Mouse (Mus musculus) embryo, embryonic 11.5 days (tissue): Measurements from ENCODE around the gene Nemp1.
A peak's percentile ranks its signal among the peaks of the same experiment; 100 is the strongest.

Experiments
- DNase-seq: peaks from one replicate; pipeline ENCODE4 v3.0.0-alpha.2; 2012; ENCODE audit warnings: low read depth, low spot score

Gene Nemp1

DNA sequence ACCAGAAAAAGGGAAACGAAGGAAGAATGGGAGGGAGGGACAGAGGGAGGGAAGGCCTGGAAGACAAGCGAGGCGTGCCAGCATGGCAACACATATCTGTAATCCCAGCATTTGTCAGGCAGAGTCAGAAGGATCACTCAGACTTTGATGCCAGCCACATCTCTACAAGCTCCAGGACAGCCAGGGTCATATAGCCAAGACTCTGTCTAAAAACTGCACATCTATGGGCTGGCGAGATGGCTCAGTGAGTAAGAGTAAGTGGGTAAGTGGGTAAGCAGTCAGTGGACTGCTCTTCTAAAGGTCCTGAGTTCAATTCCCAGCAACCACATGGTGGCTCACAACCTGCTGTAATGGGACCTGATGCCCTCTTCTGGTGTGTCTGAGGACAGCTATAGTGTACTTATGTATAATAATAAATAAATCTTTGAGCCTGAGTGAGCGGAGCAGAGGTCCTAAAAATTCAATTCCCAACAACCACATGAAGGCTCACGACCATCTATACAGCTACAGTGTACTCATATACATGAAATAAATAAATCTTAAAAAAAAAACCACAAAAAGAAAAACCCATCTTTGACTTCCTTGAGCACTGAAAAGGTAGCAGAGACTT lies 7.5 kb downstream of the Nemp1 start:
- DNase-seq: no peak

DNA sequence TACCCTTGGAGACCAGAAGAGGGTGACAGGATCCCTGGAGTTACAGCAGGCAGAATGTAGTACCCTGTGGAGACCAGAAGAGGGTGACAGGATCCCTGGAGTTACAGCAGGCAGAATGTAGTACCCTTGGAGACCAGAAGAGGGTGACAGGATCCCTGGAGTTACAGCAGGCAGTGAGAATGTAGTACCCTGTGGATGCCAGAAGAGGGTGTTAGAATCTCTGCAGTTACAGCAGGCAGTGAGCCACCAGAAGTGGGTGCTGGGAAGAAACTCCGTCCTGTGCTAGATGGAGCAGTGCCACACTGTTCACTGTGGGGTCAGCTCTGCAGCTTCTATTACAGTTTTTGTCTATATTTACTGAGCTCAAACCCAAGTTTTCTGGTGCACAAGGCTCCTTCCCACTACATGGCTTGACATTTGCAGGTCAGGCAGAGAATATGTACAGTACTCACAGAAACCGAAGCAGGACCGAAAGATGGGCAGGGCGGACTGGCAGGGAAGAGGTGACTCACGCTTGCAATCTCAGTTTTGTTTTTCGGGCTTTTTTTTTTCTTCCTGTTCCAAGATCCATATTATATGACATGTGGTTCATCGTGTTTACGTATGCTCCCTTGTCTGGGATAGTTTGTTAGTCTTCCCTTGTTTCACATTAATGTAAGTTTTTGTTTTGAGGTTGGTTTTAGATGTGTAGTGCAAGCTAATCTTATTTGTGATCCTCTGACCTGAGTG lies 8.3 kb downstream of the Nemp1 start:
- DNase-seq: no peak

GRCm38 (mm10) chr10:127675859-127676398 lies 9.2 kb downstream of the Nemp1 start:
- no peak for DNase-seq

DNA sequence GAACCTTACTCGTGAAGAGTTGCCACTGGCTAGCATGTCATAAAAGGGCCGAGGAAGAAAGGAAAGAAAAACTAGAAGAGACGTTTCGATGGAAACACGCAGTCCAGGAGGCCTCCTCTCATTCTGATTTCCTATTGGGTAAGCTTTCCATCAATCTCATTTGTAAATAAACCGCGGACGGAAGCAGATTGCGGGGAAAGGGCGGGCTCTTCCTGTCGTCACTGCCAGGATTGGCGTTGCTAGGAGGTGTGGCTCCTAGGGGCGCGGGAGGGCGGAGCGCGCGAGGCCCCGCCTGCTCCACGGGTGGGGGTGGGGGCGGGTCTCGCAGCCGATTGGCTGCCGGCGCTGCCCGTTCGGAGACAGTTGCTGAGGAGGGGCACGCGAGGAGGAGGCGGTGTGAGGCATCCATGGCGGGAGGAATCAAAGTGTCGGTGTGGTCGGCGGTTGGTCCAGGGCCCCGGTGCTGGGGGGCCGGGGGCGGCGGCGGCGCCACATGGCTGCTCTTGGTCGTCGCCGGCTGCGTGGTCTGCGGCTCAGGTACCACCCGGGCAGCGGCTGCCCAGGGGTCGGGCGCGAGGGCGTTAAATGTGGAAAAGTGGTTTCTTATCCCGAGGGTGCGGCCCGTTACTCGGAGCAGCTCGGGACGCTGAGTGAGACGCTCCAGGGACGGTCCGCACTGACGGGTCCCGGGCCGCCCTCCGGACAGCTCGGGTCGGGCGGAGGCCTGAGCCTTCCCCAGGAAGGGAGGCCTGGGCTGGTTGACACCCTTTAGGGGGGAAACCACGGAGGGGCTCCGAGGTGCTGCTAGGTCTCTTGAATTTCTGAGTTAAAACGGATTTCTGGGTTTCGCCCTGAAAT lies 10.2 kb downstream of the Nemp1 start:
- DNase-seq: peak; percentile 97

- peak; percentile 59 for DNase-seq
Measured at GRCm38 (mm10) chr10:127677591-127678336, 11.1 kb downstream of the Nemp1 start.

DNA sequence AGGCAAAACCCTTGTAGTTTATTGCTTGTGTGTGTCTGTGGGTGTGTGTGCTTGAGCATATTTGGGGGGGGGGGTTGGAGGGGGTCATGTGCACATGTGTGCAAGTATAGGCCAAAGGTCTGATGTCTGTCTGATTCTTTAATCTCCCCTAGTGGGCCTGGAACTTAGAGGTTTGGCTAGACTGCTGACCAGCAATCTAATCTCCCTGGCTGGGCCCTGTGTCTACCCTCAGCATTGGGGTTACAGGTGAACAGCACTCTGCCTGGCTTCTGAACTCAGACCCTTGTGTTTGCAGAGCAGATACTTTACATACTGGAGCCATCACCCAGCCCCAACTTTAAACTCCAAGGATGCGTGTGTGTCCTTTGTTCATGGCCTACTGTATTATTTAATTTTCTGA lies 12.5 kb downstream of the Nemp1 start:
- no peak for DNase-seq

GRCm38 (mm10) chr10:127679881-127680280 lies 13.2 kb downstream of the Nemp1 start:
- no peak for DNase-seq

- DNase-seq: no peak
Measured at GRCm38 (mm10) chr10:127682886-127683285, 16.2 kb downstream of the Nemp1 start.

DNA sequence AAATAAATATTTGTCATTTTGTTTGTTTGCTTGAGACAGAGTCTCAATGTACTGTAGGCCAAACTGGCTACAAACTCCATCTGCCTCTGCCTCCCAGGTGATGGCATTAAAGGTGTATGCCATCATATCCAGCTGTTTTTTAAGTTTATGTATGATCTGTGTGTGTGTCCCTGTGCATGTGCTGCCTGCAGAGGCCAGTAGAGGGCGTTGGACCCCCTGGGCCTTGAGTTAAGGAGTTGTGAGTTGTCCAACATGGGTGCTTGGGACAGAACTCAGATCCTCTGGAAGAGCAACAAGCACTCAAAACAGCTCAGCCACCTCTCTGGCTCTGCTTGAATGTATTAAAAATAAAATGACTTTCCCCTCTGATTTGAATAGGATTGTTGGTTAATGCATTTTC lies 24.4 kb downstream of the Nemp1 start:
- no peak for DNase-seq

DNA sequence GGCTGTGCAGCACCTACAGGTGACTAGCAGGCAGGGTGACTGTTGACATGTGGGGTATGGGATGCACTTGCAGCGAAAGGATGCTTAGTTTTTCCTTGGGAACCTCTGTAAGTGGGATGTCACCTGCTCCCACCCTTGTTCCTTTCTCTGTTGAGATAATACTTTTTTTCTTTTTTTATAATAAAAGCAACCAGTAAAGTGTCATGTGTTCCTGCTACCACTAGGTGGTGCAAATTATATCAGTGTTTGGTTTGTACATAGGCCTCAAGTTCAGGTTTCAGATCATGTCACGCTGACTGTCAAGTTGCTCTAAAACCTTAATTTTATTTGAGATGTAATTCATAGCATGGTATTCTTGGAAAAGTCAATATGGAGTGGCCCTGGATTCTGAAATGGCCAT lies 27.9 kb downstream of the Nemp1 start:
- DNase-seq: no peak

GRCm38 (mm10) chr10:127695775-127696174 lies 29.1 kb downstream of the Nemp1 start:
- no peak for DNase-seq

GRCm38 (mm10) chr10:127698966-127699365 lies 32.3 kb downstream of the Nemp1 start:
- DNase-seq: no peak

DNA sequence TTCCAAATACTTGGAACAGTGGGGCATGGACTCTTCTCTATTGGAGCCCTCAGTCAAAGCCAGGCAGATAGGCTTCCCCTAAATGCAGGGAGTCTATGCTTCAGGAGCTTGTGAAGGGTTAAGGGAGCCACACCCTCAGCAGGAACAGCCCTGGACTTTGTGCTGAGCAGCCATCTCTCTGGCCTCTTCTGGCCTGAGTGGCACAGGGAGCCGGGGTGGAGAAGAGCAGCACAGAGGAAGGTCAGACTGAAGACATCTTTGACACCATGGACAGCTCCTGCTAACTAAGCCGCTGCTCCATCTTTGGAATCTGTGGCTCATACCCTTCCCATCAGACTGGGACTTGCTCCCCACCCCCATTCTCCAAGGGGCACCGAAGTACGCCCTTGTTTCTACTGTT lies 36.6 kb downstream of the Nemp1 start:
- DNase-seq: no peak

- no peak for DNase-seq
Measured at GRCm38 (mm10) chr10:127704293-127704692, 37.6 kb downstream of the Nemp1 start.

DNA sequence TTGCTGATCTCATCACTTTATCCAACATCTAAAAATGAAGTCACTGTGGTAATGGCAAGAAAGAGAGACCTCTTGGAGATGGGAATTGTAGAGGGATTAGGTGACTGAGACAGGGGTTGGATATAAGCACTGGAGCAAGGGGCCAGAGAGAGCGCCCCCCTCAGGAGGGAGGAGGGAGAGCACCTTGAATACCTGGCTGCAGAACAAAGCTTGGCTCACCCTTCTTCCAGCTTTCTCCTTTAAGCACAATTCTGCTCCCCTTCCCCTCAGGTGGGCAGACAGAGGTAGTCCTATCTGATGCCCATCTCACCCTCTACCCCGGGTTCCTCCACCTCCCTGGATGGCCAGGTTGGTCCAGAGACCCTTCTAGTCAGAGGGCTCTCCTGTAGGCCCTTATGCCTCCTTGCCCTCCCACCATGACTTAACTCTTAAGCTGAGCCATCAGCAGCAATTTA lies 38.1 kb downstream of the Nemp1 start, which contains the start of gene Myo1a:
Gene Myo1a, plus strand, starts transcription at position 405 of the 455 bp plus-strand sequence.
- no peak for DNase-seq

GRCm38 (mm10) chr10:127705783-127706182 lies 39.1 kb downstream of the Nemp1 start:
- no peak for DNase-seq

DNA sequence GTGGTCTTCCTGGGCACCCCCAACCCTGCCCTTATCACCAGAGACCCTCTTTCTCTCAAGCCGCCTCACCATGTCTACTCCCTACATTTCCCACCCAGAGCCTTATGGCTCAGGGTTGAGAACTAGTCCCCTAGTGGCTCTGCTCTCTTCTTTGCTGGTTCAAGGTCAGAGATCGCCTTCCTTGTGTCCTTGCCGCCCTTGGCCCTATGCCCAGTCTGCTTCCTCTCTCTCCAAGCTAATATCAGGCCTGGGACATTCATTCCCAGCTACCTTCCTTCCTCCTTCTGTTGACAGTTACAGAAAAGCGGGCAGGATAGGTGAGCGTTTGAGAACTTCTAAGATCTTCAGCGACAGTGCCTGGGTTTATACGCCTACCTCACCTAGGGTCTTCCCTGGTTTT lies 41.0 kb downstream of the Nemp1 start:
- no peak for DNase-seq

- no peak for DNase-seq
Measured at GRCm38 (mm10) chr10:127708850-127709370, 42.2 kb downstream of the Nemp1 start.

GRCm38 (mm10) chr10:127710331-127710730 lies 43.6 kb downstream of the Nemp1 start:
- DNase-seq: no peak

DNA sequence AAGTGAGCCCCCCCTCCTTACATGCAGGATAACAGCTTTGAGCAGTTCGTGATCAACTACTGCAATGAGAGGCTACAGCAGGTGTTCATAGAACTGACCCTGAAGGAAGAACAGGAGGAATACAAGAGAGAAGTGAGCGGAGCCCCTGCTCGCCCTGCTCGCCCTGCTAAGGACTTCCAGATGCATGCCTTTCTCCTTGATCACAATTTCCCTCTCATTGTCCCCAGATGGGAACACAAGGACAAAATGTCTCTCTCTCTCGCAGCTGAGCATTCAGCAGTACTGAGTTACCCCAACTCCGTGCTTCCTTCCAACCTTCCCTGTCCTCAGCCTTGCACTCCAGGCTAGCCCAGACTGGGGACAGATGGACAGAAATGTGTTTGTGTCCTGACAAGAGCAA lies 46.0 kb downstream of the Nemp1 start:
- no peak for DNase-seq
